Mouse (Mus musculus): ENCODE measurements at regions not wholly inside any gene's neighbourhood (a gene's known extent, or its start where the extent isn't known, plus 50 kb on each side); places are given as distances from the start of the nearest gene placed in this dataset.

- DNase-seq (ENCODE audit: low read depth in 3 of 3, low spot score in 3 of 3) (no peak), ATAC-seq (ENCODE audit: insufficient read depth) (no peak)
- 73% methylated on average over 14 of the region's 14 CpGs for WGBS (ENCODE audit: insufficient replicate concordance)
- H3K9ac ChIP-seq (replicated peaks), result no peak overlapping the region
- no peaks in the 10 kb centered on the region for H3K4me1 ChIP-seq (replicated peaks; ENCODE audit: control insufficient read depth in 2 of 2, insufficient read depth in 2 of 2, low read length in 1 of 2)
- no peaks in the 10 kb centered on the region for H3K36me3 ChIP-seq (replicated peaks; ENCODE audit: control insufficient read depth, insufficient read depth, low read depth)
- no peaks in the 10 kb centered on the region for H3K9me3 ChIP-seq (ENCODE audit: control insufficient read depth, low read length)
- no peaks in the 10 kb centered on the region for H3K27me3 ChIP-seq (ENCODE audit: control insufficient read depth, insufficient read depth, low read length)
- H3K27ac ChIP-seq, result no peak overlapping the region
- H3K4me3 ChIP-seq (ENCODE audit: insufficient read depth in 1 of 2, low read depth in 2 of 2, low read length in 2 of 2), result no peak overlapping the region
- TF ChIP-seq EP300 (IDR thresholded peaks at IDR 0.05; ENCODE audit: low read depth) (no peak), CTCF (IDR thresholded peaks at IDR 0.05; ENCODE audit: low read depth) (no peak)
- no peak overlapping the region for H3K4me2 ChIP-seq (ENCODE audit: low read depth)
These were observed 144.5 kb upstream of the Irx5 start for GRCm38 (mm10) chr8:92212786-92213535.

- no peaks in the 10 kb centered on the region for H3K27me3 ChIP-seq (ENCODE audit: control insufficient read depth, insufficient read depth, low read length)
- TF ChIP-seq CTCF (IDR thresholded peaks at IDR 0.05; ENCODE audit: low read depth) (no peak), EP300 (IDR thresholded peaks at IDR 0.05; ENCODE audit: low read depth) (no peak)
- no peak overlapping the region for H3K4me3 ChIP-seq (ENCODE audit: insufficient read depth in 1 of 2, low read depth in 2 of 2, low read length in 2 of 2)
- H3K9ac ChIP-seq (replicated peaks), result no peak overlapping the region
- H3K36me3 ChIP-seq (replicated peaks; ENCODE audit: control insufficient read depth, insufficient read depth, low read depth), result no peaks in the 10 kb centered on the region
- DNase-seq (ENCODE audit: low read depth in 3 of 3, low spot score in 3 of 3), result no peak
- no peak overlapping the region for H3K4me2 ChIP-seq (ENCODE audit: low read depth)
- WGBS (ENCODE audit: insufficient replicate concordance), result 50% methylated on average over 5 of the region's 5 CpGs
- no peak overlapping the region for H3K27ac ChIP-seq
- no peak for ATAC-seq (ENCODE audit: insufficient read depth)
- no peaks in the 10 kb centered on the region for H3K4me1 ChIP-seq (replicated peaks; ENCODE audit: control insufficient read depth in 2 of 2, insufficient read depth in 2 of 2, low read length in 1 of 2)
- H3K9me3 ChIP-seq (ENCODE audit: control insufficient read depth, low read length), result no peaks in the 10 kb centered on the region
These were observed 148.3 kb upstream of the Irx5 start for GRCm38 (mm10) chr8:92209081-92209480.

GRCm38 (mm10) chr8:92195635-92196034 is 161.8 kb upstream of the Irx5 start:
- no peak overlapping the region for H3K9ac ChIP-seq (replicated peaks)
- TF ChIP-seq CTCF (IDR thresholded peaks at IDR 0.05; ENCODE audit: low read depth), result no peak
- no peak for TF ChIP-seq EP300 (IDR thresholded peaks at IDR 0.05; ENCODE audit: low read depth)
- no peak overlapping the region for H3K4me2 ChIP-seq (ENCODE audit: low read depth)
- no peaks in the 10 kb centered on the region for H3K4me1 ChIP-seq (replicated peaks; ENCODE audit: control insufficient read depth in 2 of 2, insufficient read depth in 2 of 2, low read length in 1 of 2)
- DNase-seq (ENCODE audit: low read depth in 3 of 3, low spot score in 3 of 3), result no peak
- 60% methylated on average over 8 of the region's 8 CpGs for WGBS (ENCODE audit: insufficient replicate concordance)
- H3K27ac ChIP-seq, result no peak overlapping the region
- H3K36me3 ChIP-seq (replicated peaks; ENCODE audit: control insufficient read depth, insufficient read depth, low read depth), result no peaks in the 10 kb centered on the region
- ATAC-seq (ENCODE audit: insufficient read depth), result no peak
- no peak overlapping the region for H3K4me3 ChIP-seq (ENCODE audit: insufficient read depth in 1 of 2, low read depth in 2 of 2, low read length in 2 of 2)
- no peaks in the 10 kb centered on the region for H3K9me3 ChIP-seq (ENCODE audit: control insufficient read depth, low read length)
- no peaks in the 10 kb centered on the region for H3K27me3 ChIP-seq (ENCODE audit: control insufficient read depth, insufficient read depth, low read length)

GRCm38 (mm10) chr8:92194065-92194464 is 163.4 kb upstream of the Irx5 start:
- ATAC-seq (ENCODE audit: insufficient read depth) (no peak), DNase-seq (ENCODE audit: low read depth in 3 of 3, low spot score in 3 of 3) (no peak)
- Histone ChIP-seq H3K36me3 (replicated peaks; ENCODE audit: control insufficient read depth, insufficient read depth, low read depth) (no peaks in the 10 kb centered on the region), H3K9ac (replicated peaks) (no peak overlapping the region), H3K9me3 (ENCODE audit: control insufficient read depth, low read length) (no peaks in the 10 kb centered on the region), H3K4me3 (ENCODE audit: insufficient read depth in 1 of 2, low read depth in 2 of 2, low read length in 2 of 2) (no peak overlapping the region), H3K27ac (no peak overlapping the region), H3K4me1 (replicated peaks; ENCODE audit: control insufficient read depth in 2 of 2, insufficient read depth in 2 of 2, low read length in 1 of 2) (no peaks in the 10 kb centered on the region), H3K27me3 (ENCODE audit: control insufficient read depth, insufficient read depth, low read length) (no peaks in the 10 kb centered on the region), H3K4me2 (ENCODE audit: low read depth) (no peak overlapping the region)
- WGBS (ENCODE audit: insufficient replicate concordance), result 55% methylated on average over 14 of the region's 14 CpGs
- TF ChIP-seq CTCF (IDR thresholded peaks at IDR 0.05; ENCODE audit: low read depth), result no peak
- TF ChIP-seq EP300 (IDR thresholded peaks at IDR 0.05; ENCODE audit: low read depth), result no peak

- Histone ChIP-seq H3K4me1 (replicated peaks; ENCODE audit: control insufficient read depth in 2 of 2, insufficient read depth in 2 of 2, low read length in 1 of 2) (no peaks in the 10 kb centered on the region), H3K27ac (no peak overlapping the region), H3K27me3 (ENCODE audit: control insufficient read depth, insufficient read depth, low read length) (no peaks in the 10 kb centered on the region), H3K9ac (replicated peaks) (no peak overlapping the region), H3K36me3 (replicated peaks; ENCODE audit: control insufficient read depth, insufficient read depth, low read depth) (no peaks in the 10 kb centered on the region), H3K4me2 (ENCODE audit: low read depth) (no peak overlapping the region), H3K9me3 (ENCODE audit: control insufficient read depth, low read length) (no peaks in the 10 kb centered on the region), H3K4me3 (ENCODE audit: insufficient read depth in 1 of 2, low read depth in 2 of 2, low read length in 2 of 2) (no peak overlapping the region)
- DNase-seq (ENCODE audit: low read depth in 3 of 3, low spot score in 3 of 3) (no peak), ATAC-seq (ENCODE audit: insufficient read depth) (no peak)
- 72% methylated on average over 16 of the region's 16 CpGs for WGBS (ENCODE audit: insufficient replicate concordance)
- TF ChIP-seq EP300 (IDR thresholded peaks at IDR 0.05; ENCODE audit: low read depth) (no peak), CTCF (IDR thresholded peaks at IDR 0.05; ENCODE audit: low read depth) (no peak)
These were observed 167.0 kb upstream of the Irx5 start for GRCm38 (mm10) chr8:92190261-92191025.
